Mouse (Mus musculus): ENCODE results near the gene Cdh6.

Cdh6 gene

GRCm38 (mm10) chr15:13155820-13156219 lies 17.7 kb downstream of the Cdh6 start:
- no peak for DNase-seq

- DNase-seq: no peak
These were observed 18.1 kb downstream of the Cdh6 start for GRCm38 (mm10) chr15:13155418-13155817.

- DNase-seq: no peak
These were observed 31.5 kb downstream of the Cdh6 start for GRCm38 (mm10) chr15:13141983-13142382.

DNA sequence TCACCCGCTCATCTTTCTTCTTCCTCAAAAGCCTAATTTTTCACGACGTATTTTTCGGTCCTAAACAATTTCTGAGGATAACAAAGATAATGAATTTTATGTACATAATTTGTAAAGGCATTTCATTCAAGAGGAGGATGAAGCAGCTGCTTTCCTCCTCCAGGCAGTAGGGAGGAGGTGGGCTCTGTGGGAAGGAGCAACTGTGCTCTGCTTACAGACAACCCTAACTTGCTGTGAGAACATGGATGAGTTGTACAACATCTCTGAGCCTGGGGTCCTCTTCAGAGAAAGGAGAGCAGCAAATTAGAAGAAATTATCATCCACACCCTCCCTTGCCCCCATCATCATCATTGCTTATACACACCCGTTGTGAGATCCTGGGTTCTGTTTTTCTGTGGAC lies 33.8 kb downstream of the Cdh6 start:
- DNase-seq: no peak

DNA sequence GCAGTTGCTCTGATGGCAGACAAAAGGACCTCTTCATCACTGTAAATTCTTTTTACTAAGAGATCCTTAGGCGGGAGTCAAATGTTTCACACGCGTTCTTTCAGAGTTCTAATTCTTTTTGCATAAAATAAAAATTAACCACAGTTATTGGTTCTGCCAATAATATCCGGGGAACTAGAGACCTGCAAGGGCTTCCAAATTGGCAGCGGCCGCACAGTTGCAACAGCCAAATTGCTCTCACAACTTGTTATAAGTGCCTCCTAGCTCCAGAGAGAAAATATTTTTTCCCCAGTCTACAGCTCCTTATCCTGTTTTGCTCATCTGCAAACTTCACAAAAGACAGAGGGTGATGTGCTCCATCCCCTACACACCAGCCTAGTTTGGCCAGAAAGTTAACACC lies 36.3 kb downstream of the Cdh6 start:
- DNase-seq: no peak

DNA sequence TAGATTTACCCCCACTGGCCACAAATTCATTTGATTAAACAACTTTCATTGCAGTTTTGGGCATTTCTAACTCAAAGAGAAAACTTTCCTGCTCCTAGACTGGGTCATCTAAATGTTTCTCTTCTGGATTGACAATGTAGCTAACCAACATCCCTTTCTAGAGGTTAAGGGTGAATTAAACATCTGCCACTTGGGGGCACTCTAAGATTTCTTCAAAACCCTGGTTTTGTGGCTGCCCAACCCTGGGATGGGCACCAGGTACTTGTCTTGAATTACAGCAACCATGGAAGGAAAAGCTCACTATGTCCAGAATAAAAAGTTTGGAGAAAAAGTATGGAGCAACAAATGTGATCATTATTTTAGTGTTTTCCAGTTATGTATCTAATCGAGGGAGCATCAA lies 39.4 kb downstream of the Cdh6 start:
- peak; percentile 55 for DNase-seq

DNA sequence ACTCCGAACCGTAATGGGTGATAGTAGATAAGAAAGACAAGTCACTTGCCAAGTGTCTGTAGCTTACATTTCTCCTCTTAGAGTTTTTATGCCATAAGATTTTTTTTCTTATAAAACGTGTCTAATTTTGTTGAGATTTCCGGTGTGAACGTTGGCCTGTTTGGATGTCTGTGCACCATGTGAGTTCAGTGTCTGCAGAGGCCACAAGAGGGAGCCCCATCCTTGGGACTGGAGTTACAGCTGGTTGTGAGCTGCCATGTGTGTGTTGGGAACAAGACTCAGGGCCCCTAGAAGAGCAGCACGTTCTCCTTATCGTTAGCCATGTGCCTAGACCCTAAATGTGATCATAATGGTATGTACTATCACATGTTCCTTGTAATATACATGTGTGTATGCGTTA lies 40.1 kb downstream of the Cdh6 start:
- DNase-seq: no peak

GRCm38 (mm10) chr15:13132493-13132892 lies 41.0 kb downstream of the Cdh6 start:
- DNase-seq: no peak

DNA sequence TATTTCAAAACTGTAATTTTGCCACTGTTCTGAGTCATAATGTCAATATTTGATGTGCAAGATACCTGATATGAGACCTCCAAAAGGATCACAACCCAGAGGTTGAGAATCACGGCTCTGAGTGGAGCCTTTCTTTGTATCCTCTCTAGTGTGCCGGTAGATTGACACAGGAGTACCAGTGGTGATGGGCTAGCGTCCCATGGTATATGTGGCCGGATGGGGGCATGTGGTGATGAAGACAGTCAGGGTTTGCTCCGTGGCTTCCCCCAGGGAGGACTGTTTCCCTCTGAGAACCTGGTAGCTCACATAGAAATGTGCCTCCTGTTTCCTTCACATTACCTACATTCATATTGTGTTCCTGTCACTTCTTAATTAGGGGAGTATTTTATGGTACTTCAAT lies 43.2 kb downstream of the Cdh6 start:
- no peak for DNase-seq

DNA sequence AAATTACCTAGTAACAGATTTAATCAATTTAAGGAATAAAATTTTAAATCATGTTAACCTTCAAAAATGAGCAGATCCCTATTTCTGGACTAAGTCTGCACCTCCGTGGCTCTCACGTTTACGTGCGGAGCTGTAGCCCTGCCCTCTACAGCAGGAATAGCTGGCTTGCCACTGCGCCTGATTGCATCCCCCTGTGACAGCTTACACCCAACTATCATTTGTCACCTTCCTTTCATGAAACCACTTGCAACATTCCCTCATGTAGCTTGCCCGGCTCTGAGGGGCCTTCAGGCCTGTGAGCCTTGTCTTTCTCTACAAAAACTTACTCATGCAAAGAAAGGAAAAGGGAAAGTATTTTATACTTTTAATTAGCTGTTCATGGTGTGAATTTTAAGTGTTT lies 73.1 kb downstream of the Cdh6 start:
- no peak for DNase-seq

- DNase-seq: no peak
These were observed 75.6 kb downstream of the Cdh6 start for GRCm38 (mm10) chr15:13097861-13098260.

DNA sequence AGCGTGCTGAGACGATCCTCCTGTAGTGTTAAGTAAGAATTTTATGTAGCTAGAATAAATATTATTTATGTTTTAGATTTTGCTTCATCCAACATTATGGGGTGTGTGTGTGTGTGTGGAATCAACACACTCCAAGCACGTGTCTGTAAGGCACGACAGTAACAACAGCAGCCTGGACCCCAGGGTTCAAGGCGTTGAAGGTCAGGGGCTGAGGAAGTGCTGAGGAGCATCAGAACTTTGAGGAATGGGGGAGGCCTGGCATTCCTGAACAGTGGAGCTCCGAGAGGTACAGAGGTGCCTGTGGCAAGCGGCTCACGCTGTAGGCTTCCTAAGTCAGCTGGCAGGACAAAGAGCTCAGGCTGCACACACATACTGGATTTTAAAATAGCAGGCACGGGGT lies 78.1 kb downstream of the Cdh6 start:
- DNase-seq: no peak

DNA sequence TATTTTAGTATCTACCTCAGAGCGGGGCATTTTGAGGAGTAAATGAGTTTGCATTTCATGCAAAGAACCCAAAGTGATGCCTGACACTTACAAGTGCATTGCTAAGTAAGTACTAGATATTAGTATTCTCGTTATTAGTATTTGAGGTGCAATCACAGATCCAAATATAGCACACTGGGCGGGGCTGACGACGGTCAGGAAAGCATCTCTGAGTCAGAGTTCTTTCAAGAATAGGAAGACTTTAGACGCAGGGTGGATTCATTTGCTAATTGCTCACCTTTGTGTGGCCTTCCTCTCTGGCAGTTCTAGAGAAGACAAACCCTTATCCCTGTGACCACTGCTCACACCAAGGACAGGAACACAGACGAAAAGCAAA lies 78.6 kb downstream of the Cdh6 start:
- DNase-seq: no peak

- DNase-seq: no peak
These were observed 79.3 kb downstream of the Cdh6 start for GRCm38 (mm10) chr15:13093954-13094880.

DNA sequence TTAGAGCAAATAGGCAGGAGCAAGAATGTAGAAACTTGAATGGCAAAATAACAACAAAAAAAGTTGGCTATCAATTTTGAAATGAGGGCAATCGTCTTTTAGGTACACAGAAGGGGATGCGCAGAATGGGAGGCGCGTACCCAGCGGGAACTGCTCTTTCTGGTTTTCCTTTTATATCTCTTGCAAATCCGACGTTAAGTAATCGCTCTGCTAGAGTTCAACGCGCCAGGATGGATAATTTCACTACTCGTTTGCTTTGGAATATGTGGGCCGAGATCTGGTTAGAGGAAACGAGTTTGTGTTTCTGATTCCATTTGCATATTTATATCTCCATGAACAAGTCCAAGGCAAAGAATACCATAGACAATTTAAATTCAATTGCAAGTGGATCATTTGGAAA lies 81.4 kb downstream of the Cdh6 start:
- no peak for DNase-seq

- peak; percentile 44 for DNase-seq
These were observed 84.9 kb downstream of the Cdh6 start for GRCm38 (mm10) chr15:13088504-13089058.

DNA sequence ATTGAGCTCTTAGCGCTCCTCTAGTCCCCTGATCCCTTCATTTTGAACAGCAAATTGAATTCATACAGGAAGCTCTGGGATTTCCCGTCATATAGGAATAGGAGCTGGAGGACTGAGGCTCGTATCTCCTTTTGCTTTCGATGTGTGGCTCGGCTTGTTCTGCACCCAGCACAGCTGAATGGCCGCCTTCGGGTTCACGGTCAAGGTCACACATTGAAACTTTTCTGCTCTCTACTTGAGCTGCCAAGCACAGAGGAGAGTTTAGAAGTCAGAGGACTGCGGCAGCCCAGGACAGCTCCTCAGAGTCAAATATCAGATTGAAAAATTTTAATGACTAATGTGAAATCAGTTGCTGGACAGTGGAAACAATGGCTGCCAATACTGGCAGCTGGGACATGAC lies 88.7 kb downstream of the Cdh6 start:
- DNase-seq: no peak

DNA sequence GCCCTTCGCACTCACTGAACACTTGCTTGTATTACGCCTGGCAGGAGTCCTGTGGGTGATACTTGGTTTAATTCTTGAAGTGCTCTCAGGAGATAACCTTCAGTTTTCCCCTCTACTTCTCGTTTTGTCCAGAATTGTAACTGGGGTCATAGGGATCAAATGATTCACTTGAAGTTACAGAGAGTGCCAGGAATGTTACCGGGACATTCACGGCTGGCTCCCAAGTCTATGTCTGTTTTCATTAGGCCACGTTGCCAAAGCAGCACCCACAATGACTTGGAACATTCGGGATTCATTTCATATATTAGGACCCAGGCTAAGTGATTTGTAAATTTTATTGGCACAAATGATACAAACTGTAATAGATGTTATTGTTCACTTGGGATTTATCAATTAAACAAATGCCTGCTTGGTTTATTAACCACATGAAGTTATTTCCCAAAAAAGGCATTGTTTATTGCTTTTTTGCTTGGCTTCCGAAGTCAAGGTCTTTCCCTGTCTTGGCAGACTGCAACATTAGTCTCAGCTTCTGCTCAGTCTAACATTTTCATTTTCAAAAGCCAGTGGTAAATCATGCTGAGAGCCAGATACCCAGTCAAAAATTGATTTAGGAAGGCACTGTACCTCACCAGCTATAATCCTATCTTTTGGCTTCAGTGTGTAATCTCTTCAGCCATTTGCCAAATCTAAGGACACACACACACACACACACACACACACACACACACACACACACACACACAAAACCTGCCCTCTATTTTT lies 96.4 kb downstream of the Cdh6 start:
- DNase-seq: no peak

DNA sequence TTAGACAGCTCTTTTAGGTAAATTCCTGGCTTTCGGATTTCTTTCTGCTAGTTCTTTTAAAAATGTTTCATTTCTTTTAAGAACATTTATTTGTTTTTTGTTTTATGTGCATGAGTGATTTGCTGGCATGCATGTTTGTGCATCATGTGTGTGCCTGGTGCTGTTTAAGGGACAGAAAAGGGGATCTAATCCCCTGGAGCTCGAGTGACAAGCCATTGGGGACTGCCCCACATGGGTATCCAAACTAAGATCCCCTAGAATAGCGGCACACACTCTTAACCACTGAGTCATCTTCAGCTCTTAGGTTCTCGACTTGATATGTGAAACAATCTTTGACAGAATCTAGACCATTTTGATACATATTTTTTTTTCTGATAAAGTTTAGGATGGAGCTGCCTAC lies 99.4 kb downstream of the Cdh6 start:
- no peak for DNase-seq

- no peak for DNase-seq
These were observed 105.3 kb downstream of the Cdh6 start for GRCm38 (mm10) chr15:13068213-13068516.

GRCm38 (mm10) chr15:13067429-13068212 lies 105.9 kb downstream of the Cdh6 start:
- DNase-seq: no peak

GRCm38 (mm10) chr15:13066765-13067164 lies 106.7 kb downstream of the Cdh6 start:
- DNase-seq: no peak

DNA sequence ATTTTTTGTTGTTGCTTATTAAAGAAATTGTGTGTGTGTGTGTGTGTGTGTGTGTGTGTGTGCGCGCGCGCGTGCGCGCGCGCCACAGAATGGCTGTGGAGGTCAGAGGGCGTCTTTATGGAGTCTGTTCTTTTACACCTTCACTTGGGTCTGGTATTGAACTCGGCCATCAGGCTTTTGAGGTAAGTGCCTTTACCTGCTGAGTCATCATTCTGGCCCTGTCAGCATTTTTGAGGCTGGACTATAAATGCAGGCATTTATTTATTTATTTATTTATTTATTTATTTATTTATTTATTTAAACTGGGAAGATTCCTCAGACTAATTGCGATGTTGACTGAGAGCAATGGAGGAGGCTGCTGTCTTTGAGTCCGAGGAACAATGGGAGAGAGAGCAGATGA lies 109.8 kb downstream of the Cdh6 start:
- DNase-seq: no peak

All from kidney, postnatal 14 days (tissue).